Mouse (Mus musculus) thymus, adult 2 months (tissue): ENCODE data around the gene Gm20721. TPM values are rescaled to one million over a fixed set of nuclear protein-coding genes. Genes with fewer than 3 reads are reported as not detected.

Source experiments
- DNase-seq: peaks from one replicate; pipeline ENCODE4 v3.0.0; 2021
- H3K27ac ChIP-seq: fragments of 200-500 bp; 2 replicates; pipeline ENCODE4 v1.5.1; 2012; ENCODE audit warnings: low read length, control low read depth; ENCODE audit not compliant: control insufficient read depth, insufficient read depth
- H3K27me3 ChIP-seq: fragments of 200-500 bp; 2 replicates; pipeline ENCODE4 v1.6.1; 2012; ENCODE audit warnings: mild to moderate bottlenecking, low read length, moderate library complexity, mixed read lengths; ENCODE audit not compliant: control insufficient read depth, insufficient read depth
- H3K36me3 ChIP-seq: fragments of 200-500 bp; 2 replicates; pipeline ENCODE4 v1.6.1; 2012; ENCODE audit warnings: mild to moderate bottlenecking, low read length, moderate library complexity; ENCODE audit not compliant: control insufficient read depth, insufficient read depth
- H3K4me1 ChIP-seq: fragments of 200-500 bp; replicated peaks from 2 replicates; pipeline ENCODE4 v1.6.1; 2012; ENCODE audit warnings: low read length; ENCODE audit not compliant: control insufficient read depth, insufficient read depth
- H3K4me3 ChIP-seq: fragments of 200-500 bp; 2 replicates; pipeline ENCODE4 v1.5.1; 2012; ENCODE audit warnings: mild to moderate bottlenecking, low read length, control low read depth, moderate library complexity; ENCODE audit not compliant: control insufficient read depth, insufficient read depth
- CTCF ChIP-seq: fragments of 200-500 bp; IDR thresholded peaks from 2 replicates; pipeline ENCODE4 v1.5.1; 2012; ENCODE audit warnings: mild to moderate bottlenecking, control low read depth, low read length, moderate library complexity, borderline replicate concordance; ENCODE audit not compliant: control insufficient read depth, poor library complexity, insufficient read depth; ENCODE audit errors: extremely low read depth
- POLR2A ChIP-seq: fragments of 200-500 bp; IDR thresholded peaks from 2 replicates; pipeline ENCODE4 v1.6.1; 2012; ENCODE audit warnings: mild to moderate bottlenecking, low read length, control low read depth, moderate library complexity; ENCODE audit not compliant: control insufficient read depth, poor library complexity, insufficient read depth; ENCODE audit errors: extremely low read depth
- WGBS: fragments of 180-500 bp; shearing (Covaris S2); methylation state at CpG from one replicate; pipeline ENCODE4 v1.1.7; 2018; 5-methylcytosine and 5-hydroxymethylcytosine counted together
- polyA plus RNA-seq: library from polyadenylated mRNA; depleted of rRNA; stranded (reverse); fragments of >200 nt; gene quantifications from 2 replicates; pipeline ENCODE4 v1.2.3, GENCODE M21; 2012

Gene Gm20721
- polyA plus RNA-seq, 1 experiment = 0.07 TPM

- H3K36me3 ChIP-seq = no peaks in the 10 kb centered on the region
- no peaks in the 10 kb centered on the region for H3K27me3 ChIP-seq
- TF ChIP-seq CTCF (no peak), POLR2A (no peak)
- peak overlapping the region; percentile 72; the same call in 1 of the 2 replicates for H3K4me3 ChIP-seq
- peak overlapping the region; percentile 41; the same call in 1 of the 2 replicates for H3K27ac ChIP-seq
- no peak for DNase-seq
- H3K4me1 ChIP-seq = peaks cover 20% of the 10 kb centered on the region
- 35% methylated on average over 12 of the region's 12 CpGs for WGBS
Observed at GRCm38 (mm10) chr2:174331282-174332030, 15.1 kb downstream of the Gm20721 start.

DNA sequence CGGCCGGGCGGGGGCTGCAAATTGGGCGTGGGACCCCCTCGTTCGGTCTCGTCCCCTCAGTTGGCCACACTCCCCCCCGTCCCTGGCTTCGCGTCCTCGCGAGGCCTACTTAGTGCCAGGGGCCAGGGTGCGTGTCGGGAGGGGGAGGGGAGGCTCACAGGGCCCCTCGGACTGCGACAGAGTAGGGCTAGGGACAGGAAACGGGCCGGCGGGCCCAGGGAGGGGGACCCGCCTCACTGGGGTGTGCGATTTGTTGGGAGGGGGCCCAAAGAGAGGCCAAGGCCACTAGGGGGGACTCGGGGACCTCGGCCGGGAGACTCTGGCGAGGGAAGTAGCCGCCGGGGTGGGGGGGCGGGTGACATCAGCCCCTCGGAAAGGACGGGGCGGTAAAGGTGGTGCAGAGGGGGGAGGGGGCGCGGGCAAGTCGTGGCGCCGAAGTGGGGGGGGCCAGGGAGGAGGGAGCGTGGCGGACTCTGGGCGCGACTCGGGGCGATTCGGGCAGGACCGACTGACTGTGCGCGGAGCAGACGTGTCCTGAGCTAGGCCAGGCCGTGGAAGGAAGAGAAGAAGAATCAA, 15.8 kb downstream of the Gm20721 start:
- TF ChIP-seq POLR2A = no peak
- TF ChIP-seq CTCF = no peak
- peak; percentile 75 for DNase-seq
- 1% methylated on average over 45 of the region's 48 CpGs for WGBS

DNA sequence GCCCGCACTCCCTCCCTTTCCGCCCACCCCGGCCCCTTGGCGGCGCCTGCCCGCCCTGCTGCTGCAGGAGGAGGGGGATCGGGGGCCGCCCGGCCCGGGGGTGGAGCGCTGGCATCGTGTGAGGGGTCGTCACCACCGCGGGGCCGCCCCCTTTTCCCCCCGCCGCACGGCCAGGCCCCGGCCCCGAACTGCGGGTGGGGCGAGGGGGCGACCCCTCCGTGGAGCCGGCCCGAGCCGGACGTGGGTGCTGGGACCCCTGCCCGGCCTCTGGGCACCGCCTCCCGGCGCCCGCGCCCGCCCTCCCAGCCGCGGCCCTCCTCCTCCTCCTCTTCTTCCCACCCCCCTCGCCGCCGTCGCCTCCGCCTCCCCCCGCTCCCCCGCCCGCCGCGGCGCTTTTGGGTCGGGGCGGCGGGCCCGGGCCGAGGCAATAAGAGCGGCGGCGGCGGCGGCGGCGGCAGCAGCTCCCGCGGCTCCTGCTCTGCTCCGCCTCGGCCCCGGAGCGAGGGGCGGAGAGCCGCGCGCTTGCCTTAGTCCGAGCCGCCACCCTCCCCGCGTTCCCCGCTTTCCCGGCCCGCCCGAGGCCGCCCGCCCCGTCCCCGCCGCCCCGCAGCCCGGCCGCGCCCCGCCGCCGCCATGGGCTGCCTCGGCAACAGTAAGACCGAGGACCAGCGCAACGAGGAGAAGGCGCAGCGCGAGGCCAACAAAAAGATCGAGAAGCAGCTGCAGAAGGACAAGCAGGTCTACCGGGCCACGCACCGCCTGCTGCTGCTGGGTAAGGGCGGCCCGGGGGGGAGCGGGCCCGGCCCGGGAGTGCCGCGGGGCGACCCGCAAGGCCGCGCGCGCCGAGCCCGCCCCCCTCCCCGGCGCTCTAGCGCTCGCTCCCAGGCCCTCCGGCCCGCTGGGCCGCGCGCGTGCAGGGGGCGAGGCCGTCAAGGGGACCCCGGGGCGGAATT, 16.6 kb downstream of the Gm20721 start:
- Histone ChIP-seq H3K4me3 (peak overlapping the region; percentile 72), H3K36me3 (no peaks in the 10 kb centered on the region), H3K27me3 (no peaks in the 10 kb centered on the region), H3K27ac (peak overlapping the region; percentile 21; the same call in 1 of the 2 replicates), H3K4me1 (peaks cover 20% of the 10 kb centered on the region)
- 1% methylated on average over 109 of the region's 131 CpGs for WGBS
- TF ChIP-seq CTCF = peak; percentile 30; the same call in 1 of the 2 replicates
- 0 out of 2 replicates have a peak, but pooled peaks have one; percentile 22 for TF ChIP-seq POLR2A
- DNase-seq = peak; percentile 76

More for the DNA sequence above, 15.8 kb downstream of the Gm20721 start:
- Histone ChIP-seq H3K4me3 (peak overlapping the region; percentile 72), H3K27me3 (no peaks in the 10 kb centered on the region), H3K4me1 (peaks cover 20% of the 10 kb centered on the region), H3K36me3 (no peaks in the 10 kb centered on the region), H3K27ac (peak overlapping the region; percentile 21; the same call in 1 of the 2 replicates)

DNA sequence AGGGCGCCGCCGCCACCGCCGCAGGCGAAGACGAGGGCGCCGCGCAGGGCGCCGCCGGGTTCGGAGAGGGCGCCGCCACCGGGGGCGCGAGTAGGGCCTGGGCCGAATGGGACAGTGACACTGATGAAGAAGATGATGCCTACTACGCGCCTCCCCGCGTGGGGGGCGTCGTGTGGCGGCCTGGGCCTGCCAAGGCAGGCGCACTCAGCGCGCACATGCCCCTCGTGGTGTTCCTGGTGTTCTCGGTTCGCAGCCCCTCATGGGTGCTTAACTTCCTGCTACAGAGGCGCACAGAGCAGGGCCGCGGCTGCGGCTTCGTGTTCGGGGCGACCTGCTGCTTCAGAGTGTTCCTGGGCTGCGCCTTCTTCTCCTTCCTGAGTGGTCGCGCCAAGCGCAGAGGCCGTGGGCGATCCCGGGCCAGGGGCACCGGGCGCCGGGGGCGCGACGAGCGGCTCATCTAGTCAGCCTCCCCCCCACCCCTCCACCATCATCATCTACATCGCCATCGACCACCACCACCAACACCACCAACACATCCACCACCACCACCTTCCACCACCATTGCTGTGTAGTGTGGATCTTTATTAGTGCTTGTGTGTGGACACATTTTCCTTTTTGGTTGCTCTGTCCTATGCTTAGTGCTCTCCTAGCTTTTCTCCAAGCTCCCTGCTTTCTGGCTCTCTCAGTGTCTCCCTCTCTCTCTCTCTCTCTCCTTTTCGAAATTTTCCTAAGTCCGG, 17.4 kb downstream of the Gm20721 start:
- Histone ChIP-seq H3K36me3 (no peaks in the 10 kb centered on the region), H3K27ac (no peak overlapping the region), H3K4me1 (peaks cover 16% of the 10 kb centered on the region), H3K4me3 (peak overlapping the region; percentile 72), H3K27me3 (no peaks in the 10 kb centered on the region)
- 29% methylated on average over 58 of the region's 58 CpGs for WGBS
- DNase-seq = peak; percentile 62
- TF ChIP-seq CTCF (0 out of 2 replicates have a peak, but pooled peaks have one; percentile 8), POLR2A (no peak)

DNA sequence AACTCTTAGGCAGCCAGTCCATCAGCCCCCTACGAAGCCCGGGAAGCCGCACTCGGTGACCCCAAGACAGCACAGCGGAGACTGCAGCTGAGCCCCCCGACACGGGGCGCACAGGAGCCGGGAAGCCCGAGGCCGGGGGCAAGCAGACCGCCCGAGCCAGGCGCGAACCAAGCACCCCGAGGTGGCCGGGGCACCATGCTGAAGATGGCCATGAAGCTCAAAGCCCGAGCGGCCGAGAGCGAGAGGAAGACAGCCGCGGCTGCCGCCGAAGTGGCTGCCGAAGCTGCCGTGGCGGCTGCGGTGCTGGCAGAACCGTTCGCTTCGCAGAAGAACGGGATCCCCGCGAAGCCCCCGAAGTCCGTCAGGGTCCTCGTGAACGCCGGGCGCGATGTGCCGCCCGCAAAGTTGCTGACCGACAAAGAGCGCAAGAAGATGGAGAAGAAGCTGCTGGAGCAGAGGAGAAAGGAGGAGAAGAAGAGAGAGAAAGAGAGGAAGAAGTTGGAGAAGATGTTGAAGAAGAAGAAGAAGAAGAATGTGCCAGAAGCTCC, 18.1 kb downstream of the Gm20721 start:
- WGBS = 41% methylated on average over 46 of the region's 46 CpGs
- Histone ChIP-seq H3K27ac (no peak overlapping the region), H3K4me3 (peak overlapping the region; percentile 72), H3K4me1 (peaks cover 12% of the 10 kb centered on the region), H3K27me3 (no peaks in the 10 kb centered on the region), H3K36me3 (no peaks in the 10 kb centered on the region)
- TF ChIP-seq CTCF (no peak), POLR2A (no peak)
- no peak for DNase-seq
